Mouse (Mus musculus): ENCODE data around the gene H2afv. TPM values are rescaled to one million over a fixed set of nuclear protein-coding genes. Genes with fewer than 3 reads are reported as not detected.

The H2afv gene
- total and polyA plus RNA-seq, 3 experiments, result 46.6 to 73.2 (median 63.7) TPM

- peak; percentile 56 for DNase-seq (ENCODE audit: extremely low read depth)
Measured at GRCm38 (mm10) chr11:6392857-6393256, 51.4 kb downstream of the H2afv start.

GRCm38 (mm10) chr11:6391516-6392276 is 52.5 kb downstream of the H2afv start:
- Histone ChIP-seq H3K4me3 (replicated peaks in 1 of 3; ENCODE audit: low read depth in 2 of 3, low read length in 2 of 3, poor library complexity in 1 of 3) (peak overlapping the region; percentile 30 to 99 (median 34)), H3K4me2 (ENCODE audit: insufficient read depth, low read depth, poor library complexity, severe bottlenecking) (peak overlapping the region; percentile 73), H3K9ac (ENCODE audit: insufficient read depth, low read depth) (peak overlapping the region; percentile 66), H3K9me3 (replicated peaks; ENCODE audit: low read length) (no peaks in the 10 kb centered on the region), H3K36me3 (replicated peaks in 1 of 2; ENCODE audit: control insufficient read depth in 1 of 2, insufficient read depth in 1 of 2, low read length in 1 of 2) (peaks cover 29 to 45% of the 10 kb centered on the region in 2 experiments), H3K27ac (ENCODE audit: insufficient read depth, low read depth) (peak overlapping the region; percentile 96), H3K4me1 (ENCODE audit: control insufficient read depth in 1 of 2, insufficient read depth in 2 of 2) (peaks cover 33 to 63% of the 10 kb centered on the region in 2 experiments), H3K79me2 (replicated peaks; ENCODE audit: control insufficient read depth, extremely low read depth, insufficient read depth, poor library complexity, severe bottlenecking) (peaks cover 70% of the 10 kb centered on the region), H3K27me3 (replicated peaks) (no peaks in the 10 kb centered on the region)
- dilution Hi-C loops (cut with MboI; ENCODE audit: extremely low pct_ligation_motif_present, extremely low pct_unique_long_range_greater_than_20kb, low sequenced_read_pairs) (no loop called here), in situ Hi-C loops (cut with MboI; ENCODE audit: low pct_ligation_motif_present, low pct_unique_long_range_greater_than_20kb, low sequenced_read_pairs) (no loop called here)
- peak; percentile 90 for DNase-seq (ENCODE audit: extremely low read depth)
- TF ChIP-seq USF1 (IDR thresholded peaks at IDR 0.05; ENCODE audit: low read depth, low read length) (peak; percentile 66; the same call in 1 of the 2 replicates), MAFK (IDR thresholded peaks at IDR 0.05; ENCODE audit: insufficient replicate concordance, low read length) (peak; percentile 77), ETS1 (conservative IDR thresholded peaks at IDR 0.05; ENCODE audit: low read depth, low read length) (peak; percentile 93), ZC3H11A (IDR thresholded peaks at IDR 0.05; ENCODE audit: low read depth, low read length) (no peak), MYC (IDR thresholded peaks at IDR 0.05; ENCODE audit: low read depth, low read length) (peak; percentile 98), TCF12 (IDR thresholded peaks at IDR 0.05; ENCODE audit: low read depth, low read length) (peak; percentile 99), BHLHE40 (IDR thresholded peaks at IDR 0.05; ENCODE audit: low read depth, low read length) (peak; percentile 95), CHD2 (IDR thresholded peaks at IDR 0.05; ENCODE audit: low read length) (peak; percentile 85), RAD21 (IDR thresholded peaks at IDR 0.05; ENCODE audit: low read depth, low read length) (no peak; the same call in 1 of the 2 replicates), MAZ (IDR thresholded peaks at IDR 0.05; ENCODE audit: low read depth, low read length) (peak; percentile 98), IRF4 (IDR thresholded peaks at IDR 0.05; ENCODE audit: low read depth, low read length) (peak; percentile 97), ZMIZ1 (IDR thresholded peaks at IDR 0.05; ENCODE audit: low read depth, low read length) (no peak), JUN (IDR thresholded peaks at IDR 0.05; ENCODE audit: insufficient read depth, low read depth, low read length) (no peak), MEF2A (IDR thresholded peaks at IDR 0.05; ENCODE audit: borderline replicate concordance, low read depth, low read length) (peak; percentile 95), POLR2A (IDR thresholded peaks at IDR 0.05; ENCODE audit: low read depth, low read length) (peak; percentile 59), ZKSCAN1 (IDR thresholded peaks at IDR 0.05; ENCODE audit: borderline replicate concordance, low read depth, low read length) (no peak), GABPA (IDR thresholded peaks at IDR 0.05; ENCODE audit: insufficient replicate concordance, low read depth, low read length) (no peak), UBTF (IDR thresholded peaks at IDR 0.05; ENCODE audit: low read depth, low read length) (no peak; the same call in 1 of the 2 replicates), NELFE (IDR thresholded peaks at IDR 0.05; ENCODE audit: low read depth, low read length) (peak; percentile 69; the same call in 1 of the 2 replicates), USF2 (conservative IDR thresholded peaks at IDR 0.05; ENCODE audit: low read depth, low read length) (peak; percentile 68), CTCF (conservative IDR thresholded peaks at IDR 0.05 in 1 of 2, IDR thresholded peaks at IDR 0.05 in 1 of 2; ENCODE audit: low read depth in 2 of 2, low read length in 2 of 2) (no peak), E2F4 (IDR thresholded peaks at IDR 0.05; ENCODE audit: insufficient replicate concordance, low read depth, low read length) (peak; percentile 69; the same call in 1 of the 2 replicates), RCOR1 (conservative IDR thresholded peaks at IDR 0.05; ENCODE audit: low read depth, low read length) (peak; percentile 97), MAX (IDR thresholded peaks at IDR 0.05; ENCODE audit: low read length) (peak; percentile 97), TBP (conservative IDR thresholded peaks at IDR 0.05; ENCODE audit: low read depth, low read length) (peak; percentile 80), CHD1 (IDR thresholded peaks at IDR 0.05; ENCODE audit: low read depth, low read length) (peak; percentile 90), SMC3 (IDR thresholded peaks at IDR 0.05; ENCODE audit: low read depth, low read length) (no peak), KAT2A (IDR thresholded peaks at IDR 0.05; ENCODE audit: insufficient replicate concordance, low read length) (0 out of 2 replicates have a peak, but pooled peaks have one; percentile 75)

More at GRCm38 (mm10) chr11:6392857-6393256, 51.4 kb downstream of the H2afv start:
- Histone ChIP-seq H3K27ac (ENCODE audit: insufficient read depth, low read depth) (peak overlapping the region; percentile 96), H3K4me2 (ENCODE audit: insufficient read depth, low read depth, poor library complexity, severe bottlenecking) (peak overlapping the region; percentile 73), H3K36me3 (replicated peaks in 1 of 2; ENCODE audit: control insufficient read depth in 1 of 2, insufficient read depth in 1 of 2, low read length in 1 of 2) (peaks cover 41 to 57% of the 10 kb centered on the region in 2 experiments), H3K4me1 (ENCODE audit: control insufficient read depth in 1 of 2, insufficient read depth in 2 of 2) (peaks cover 33 to 71% of the 10 kb centered on the region in 2 experiments), H3K9ac (ENCODE audit: insufficient read depth, low read depth) (peak overlapping the region; percentile 66; the same call in 1 of the 2 replicates), H3K79me2 (replicated peaks; ENCODE audit: control insufficient read depth, extremely low read depth, insufficient read depth, poor library complexity, severe bottlenecking) (peaks cover 72% of the 10 kb centered on the region), H3K4me3 (replicated peaks in 1 of 3; ENCODE audit: low read depth in 2 of 3, low read length in 2 of 3, poor library complexity in 1 of 3) (peak overlapping the region in 1 of 3 experiments; percentile 99), H3K27me3 (replicated peaks) (no peaks in the 10 kb centered on the region), H3K9me3 (replicated peaks; ENCODE audit: low read length) (no peaks in the 10 kb centered on the region)
- dilution Hi-C loops (cut with MboI; ENCODE audit: extremely low pct_ligation_motif_present, extremely low pct_unique_long_range_greater_than_20kb, low sequenced_read_pairs), result no loop called here
- in situ Hi-C loops (cut with MboI; ENCODE audit: low pct_ligation_motif_present, low pct_unique_long_range_greater_than_20kb, low sequenced_read_pairs), result no loop called here
- no peak for TF ChIP-seq ETS1 (conservative IDR thresholded peaks at IDR 0.05; ENCODE audit: low read depth, low read length)
- TF ChIP-seq NELFE (IDR thresholded peaks at IDR 0.05; ENCODE audit: low read depth, low read length), result no peak
- no peak for TF ChIP-seq USF1 (IDR thresholded peaks at IDR 0.05; ENCODE audit: low read depth, low read length)
- TF ChIP-seq RCOR1 (conservative IDR thresholded peaks at IDR 0.05; ENCODE audit: low read depth, low read length), result no peak
- no peak; the same call in 1 of the 2 replicates for TF ChIP-seq JUND (conservative IDR thresholded peaks at IDR 0.05; ENCODE audit: low read depth, low read length)
- no peak for TF ChIP-seq ELF1 (IDR thresholded peaks at IDR 0.05; ENCODE audit: low read depth, low read length)
- 0 out of 2 replicates have a peak, but pooled peaks have one; percentile 65 for TF ChIP-seq TBP (conservative IDR thresholded peaks at IDR 0.05; ENCODE audit: low read depth, low read length)

Measured in CH12.LX (cell line).